Mouse (Mus musculus) gonadal fat pad, adult 2 months (tissue): ENCODE data around the gene Gm13696. TPM values are rescaled to one million over a fixed set of nuclear protein-coding genes. Genes with fewer than 3 reads are reported as not detected.

Source experiments
- polyA plus RNA-seq: library from polyadenylated mRNA; depleted of rRNA; stranded (reverse); fragments of >200 nt; gene quantifications from 2 replicates; pipeline ENCODE4 v1.2.3, GENCODE M21; 2012; rRNA removed

Gm13696 gene
- polyA plus RNA-seq, 1 experiment, result not detected

Other genes starting within 250 kb of the Gm13696 start
- gene Itgav, start 248.7 kb upstream of the Gm13696 start, polyA plus RNA-seq, result 28.8 and 48.5 TPM in 2 replicates
- gene Fam171b, start 160.5 kb upstream of the Gm13696 start, polyA plus RNA-seq, result 0.50 and 0.77 TPM in 2 replicates
- not detected in 2 replicates for gene Zswim2, start 31.9 kb upstream of the Gm13696 start, polyA plus RNA-seq
- gene Gm13698, start 17.4 kb upstream of the Gm13696 start, polyA plus RNA-seq, result not detected in 2 replicates
- not detected in 2 replicates for gene Gm13693, start 11.6 kb upstream of the Gm13696 start, polyA plus RNA-seq
- not detected in 2 replicates for gene Gm13695, start 5.8 kb upstream of the Gm13696 start, polyA plus RNA-seq
- gene Gm13694, start 5.8 kb downstream of the Gm13696 start, polyA plus RNA-seq, result not detected in 2 replicates
- not detected in 2 replicates for gene Gm13697, start 11.6 kb downstream of the Gm13696 start, polyA plus RNA-seq
- not detected in 2 replicates for gene Gm13691, start 17.4 kb downstream of the Gm13696 start, polyA plus RNA-seq